Mouse (Mus musculus): ENCODE measurements around the gene Kmt2b.

The Kmt2b gene

DNA sequence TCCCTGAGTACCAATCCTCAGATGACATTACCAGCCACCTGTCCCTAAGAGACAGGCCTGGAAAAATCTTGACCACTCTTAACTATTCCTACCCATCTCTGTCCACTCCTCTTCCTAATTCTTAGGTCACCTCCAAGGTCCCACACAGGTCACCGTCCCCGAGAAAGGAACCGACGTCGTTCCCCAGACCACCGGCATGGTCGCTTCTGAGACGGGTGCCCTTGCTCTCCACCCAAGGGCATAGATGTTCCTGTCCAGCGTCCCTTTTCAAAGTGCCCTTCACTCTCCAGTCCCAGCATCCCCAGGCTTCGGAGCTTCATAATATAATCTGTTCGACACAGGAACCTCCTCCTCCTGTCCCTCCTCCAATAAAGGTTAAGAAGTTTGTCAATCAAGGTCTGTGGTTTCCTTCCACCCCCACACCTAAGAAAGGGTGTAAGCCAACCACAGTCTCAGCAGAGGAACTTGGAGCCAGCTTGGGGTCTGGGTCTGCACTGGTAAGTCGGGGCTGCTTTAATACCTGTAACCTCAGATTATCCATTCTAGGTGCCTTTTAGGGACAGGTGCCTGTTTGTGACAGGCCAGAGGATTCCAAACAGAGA lies 23.5 kb downstream of the Kmt2b start, which contains the start of gene Igflr1:
TSS of gene Igflr1 (plus strand) at position 458 of the 602 bp plus-strand sequence.
- no peak for DNase-seq

DNA sequence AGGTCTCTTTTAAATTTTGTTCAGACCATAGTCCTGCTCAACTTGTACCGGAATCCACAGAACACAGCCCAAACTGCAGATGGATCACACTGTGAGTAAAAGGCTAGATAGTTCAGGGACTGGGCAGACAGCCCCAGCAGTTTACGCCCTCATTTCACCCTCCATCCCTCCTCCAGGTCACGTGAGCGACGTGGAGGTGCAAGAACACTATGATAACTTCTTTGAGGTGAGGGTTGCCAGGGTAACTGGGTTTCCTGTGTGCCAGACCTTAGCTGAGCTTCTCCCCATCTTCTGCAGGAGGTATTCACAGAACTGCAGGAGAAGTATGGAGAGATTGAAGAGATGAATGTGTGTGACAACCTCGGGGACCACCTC lies 24.6 kb downstream of the Kmt2b start:
- DNase-seq, result no peak

DNA sequence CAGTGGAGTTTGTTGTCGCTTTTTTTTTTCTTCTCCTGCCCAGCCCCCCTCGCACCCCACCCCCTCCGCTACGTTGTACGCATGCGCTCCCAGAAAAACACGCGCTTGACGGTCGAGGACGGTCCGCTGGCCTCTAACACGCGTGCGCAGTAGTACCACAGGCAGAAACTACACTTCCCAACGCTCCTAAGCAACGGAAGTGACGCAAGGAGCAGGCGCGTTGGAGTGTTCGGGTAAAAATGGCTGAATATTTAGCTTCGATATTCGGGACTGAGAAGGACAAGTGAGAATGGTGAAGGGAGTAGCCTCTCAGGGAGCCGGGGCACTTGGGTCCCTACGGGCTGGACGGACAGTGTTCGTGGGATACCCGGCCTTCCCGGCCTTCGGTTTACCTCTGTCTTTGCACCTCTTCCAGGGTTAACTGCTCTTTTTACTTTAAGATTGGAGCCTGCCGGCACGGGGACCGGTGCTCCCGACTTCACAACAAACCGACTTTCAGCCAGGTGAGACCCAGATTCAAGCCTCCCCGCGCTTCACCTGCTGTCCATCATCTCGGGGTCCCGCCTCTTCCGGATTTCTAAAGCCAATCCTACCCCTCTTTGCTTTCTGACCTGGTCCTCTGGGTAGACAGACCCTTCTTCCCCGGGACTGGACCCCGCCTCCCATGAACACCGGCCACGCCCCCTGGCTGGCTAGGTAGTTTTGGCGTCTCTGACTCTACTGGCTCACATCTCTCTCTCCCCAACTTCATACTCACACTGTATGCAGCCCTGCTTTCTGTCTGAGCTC lies 25.2 kb downstream of the Kmt2b start, which contains the start of the genes U2af1l4, Gm49396 and Psenen:
TSS of gene U2af1l4 (plus strand) at position 185 of the 789 bp plus-strand sequence.
TSS of gene Gm49396 (plus strand) at position 228 of the 789 bp plus-strand sequence.
TSS of gene Psenen (minus strand) at position 511 of the 789 bp plus-strand sequence.
- DNase-seq, result peak; percentile 98

DNA sequence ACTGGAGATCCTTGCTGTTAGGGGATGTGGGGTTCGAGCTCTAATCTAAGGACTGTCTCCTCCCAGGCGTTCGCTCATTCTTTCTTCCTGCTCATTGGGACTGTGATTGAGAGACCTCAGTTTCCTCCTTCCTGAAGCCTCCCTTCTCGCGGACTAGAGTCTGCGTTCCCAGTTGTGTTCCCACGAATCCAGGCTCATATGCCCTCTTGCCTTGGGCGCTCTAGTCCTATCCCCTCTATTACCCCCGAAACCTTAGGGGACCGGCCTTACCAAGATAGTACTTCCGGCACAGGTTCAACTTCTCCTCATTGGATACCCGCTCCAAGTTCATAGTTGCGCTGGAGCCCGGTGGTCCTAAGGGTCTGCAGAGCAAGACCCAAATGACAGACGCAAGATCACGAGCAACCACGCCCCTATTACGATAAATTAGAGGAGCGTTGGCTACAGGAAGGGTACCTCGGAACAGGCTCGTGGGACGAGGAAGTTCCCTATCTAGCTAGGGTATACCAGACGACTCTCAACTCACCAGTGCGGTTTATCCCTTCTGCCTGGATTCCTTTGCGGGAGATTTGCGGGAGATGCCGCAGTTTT lies 25.9 kb downstream of the Kmt2b start:
- DNase-seq, result no peak

DNA sequence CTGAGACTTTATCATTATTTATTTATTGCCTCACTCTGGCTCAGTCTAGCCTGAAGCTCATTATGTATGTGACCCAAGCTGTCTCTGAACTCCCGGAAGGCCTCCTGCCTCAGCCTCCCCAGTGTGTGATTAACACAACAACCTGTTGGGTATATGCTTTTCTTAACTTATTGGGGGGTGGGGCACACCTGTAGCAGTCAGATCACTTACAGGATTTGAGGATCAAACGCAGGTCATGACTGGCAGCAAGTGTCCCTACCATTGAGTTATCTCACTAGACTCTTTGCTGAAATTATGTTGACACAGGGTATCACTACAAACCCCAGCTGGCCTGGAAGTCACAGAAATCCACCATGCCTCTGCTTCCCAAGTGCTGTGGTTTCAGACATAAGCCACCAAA lies 28.2 kb downstream of the Kmt2b start:
- DNase-seq, result no peak

DNA sequence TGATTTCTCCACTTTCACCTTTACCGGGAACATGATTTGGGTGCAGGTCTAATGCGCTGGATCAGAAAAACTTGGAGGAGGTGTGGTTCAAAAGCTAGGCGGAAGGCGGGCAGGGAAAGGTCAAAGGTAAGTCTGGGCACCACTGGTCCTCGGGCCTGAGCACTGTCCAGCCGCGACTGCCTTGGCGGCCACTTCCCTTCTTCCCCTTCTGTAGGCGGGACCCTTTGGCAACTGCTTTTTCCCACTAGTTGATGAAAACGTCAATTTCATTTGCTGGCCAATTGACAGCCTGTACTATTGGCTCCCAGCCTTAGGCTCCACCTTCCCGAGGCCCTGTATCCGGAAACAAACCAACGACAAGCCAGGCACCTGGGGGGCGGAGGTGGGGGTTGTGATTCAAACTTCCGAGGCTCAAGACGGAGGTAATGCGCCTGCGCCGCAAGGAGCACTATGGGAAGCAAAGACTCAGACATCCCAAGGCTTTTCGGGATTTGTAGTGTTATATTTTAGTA lies 29.0 kb downstream of the Kmt2b start, which contains the start of gene Lin37:
TSS of gene Lin37 (minus strand) at position 396 of the 512 bp plus-strand sequence.
- peak; percentile 95 for DNase-seq

DNA sequence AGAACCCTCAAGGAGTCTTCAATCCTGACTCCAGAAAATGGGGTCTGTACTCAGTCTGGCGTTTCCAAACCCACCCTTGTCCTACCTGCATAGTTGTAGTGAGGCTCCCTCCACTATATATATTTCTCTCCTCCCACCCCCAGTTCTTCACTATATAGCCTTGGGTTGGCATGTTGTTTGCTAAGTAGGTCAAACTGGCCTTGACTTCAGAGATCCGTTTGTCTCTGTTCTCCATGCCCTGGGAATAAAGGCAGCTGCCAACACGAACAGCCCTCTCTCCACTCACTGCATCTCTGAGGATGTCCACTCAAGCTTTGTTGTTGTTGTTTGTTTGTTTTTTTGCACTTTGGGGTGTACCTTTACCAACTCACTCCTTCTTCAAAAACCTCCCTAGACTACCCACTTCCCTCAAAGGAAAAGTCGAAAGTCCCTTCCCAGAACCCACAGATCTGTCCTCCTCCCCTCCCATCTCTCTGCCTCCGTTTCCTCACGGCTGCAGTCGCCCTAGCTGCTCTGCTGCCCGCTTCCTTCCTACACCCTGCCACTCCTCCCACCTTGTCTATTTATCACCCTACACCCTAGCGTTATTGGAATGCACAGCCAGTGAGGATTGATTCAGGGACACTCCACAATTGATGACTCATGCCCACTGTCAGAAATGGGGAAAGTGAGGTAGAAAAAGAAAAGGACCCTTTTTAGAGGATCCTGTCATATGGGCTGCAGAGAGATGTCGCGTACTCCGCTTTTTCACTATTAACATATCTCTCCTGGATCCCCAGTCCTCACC lies 29.7 kb downstream of the Kmt2b start:
- no peak for DNase-seq

DNA sequence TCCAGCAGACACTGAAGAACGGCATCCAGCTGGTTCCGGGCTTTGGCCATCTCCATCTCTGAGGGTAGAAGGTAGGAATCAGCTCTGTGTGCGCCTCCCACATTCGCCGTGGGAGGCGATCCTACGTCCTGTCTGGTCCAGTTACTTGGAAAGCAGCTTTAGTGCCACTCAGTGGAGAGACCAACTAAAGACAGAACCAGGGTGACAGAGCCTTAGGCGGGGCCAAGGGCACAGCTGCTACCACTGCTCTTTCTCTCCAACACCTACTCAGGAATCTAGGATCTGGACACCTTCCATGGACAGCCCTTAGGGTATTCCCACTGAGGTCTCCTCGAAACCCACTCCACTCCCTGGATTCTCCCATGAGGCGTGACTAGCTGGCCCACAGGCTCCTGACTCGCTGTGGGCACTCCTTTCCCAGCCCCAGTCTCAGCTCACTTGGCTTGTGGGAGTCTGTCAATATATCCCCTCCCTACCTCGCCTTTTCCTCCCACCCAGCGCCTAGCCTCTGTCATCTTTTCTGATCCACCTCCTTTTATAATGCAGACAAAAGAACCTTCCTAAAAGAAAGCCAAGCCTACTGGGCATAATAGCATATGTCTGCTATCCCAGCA lies 30.5 kb downstream of the Kmt2b start:
- DNase-seq, result no peak

DNA sequence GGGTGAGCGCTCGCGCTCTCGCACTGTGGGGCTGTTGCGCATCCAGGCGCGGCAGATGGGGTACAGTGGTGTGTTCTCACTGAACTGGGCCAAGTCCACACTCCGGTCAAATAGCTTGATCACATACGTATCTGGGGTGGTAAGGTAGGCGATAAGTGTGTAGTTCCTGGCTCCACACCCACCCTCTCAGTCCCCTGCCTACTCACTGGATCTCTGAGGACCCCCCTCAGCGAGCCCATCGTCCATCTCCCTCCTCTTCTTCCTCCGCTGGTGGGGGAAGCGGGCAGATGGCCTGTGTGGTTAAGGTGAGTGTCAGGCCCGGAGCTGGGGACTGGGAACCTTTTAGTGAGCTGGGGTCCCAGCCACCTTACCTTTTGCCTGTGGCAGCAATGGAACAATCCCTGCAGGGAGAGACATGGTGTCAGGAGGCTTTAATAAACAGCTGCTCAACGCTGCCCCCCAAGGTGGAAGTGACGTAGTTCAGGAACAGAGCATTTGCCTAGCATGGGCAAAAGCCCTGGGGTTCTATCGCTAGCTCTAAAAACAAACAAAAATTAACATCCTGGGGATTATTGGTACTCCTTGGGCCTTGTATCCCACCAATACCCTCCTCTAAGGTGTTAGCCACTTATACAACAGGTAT lies 31.5 kb downstream of the Kmt2b start:
- DNase-seq, result no peak

DNA sequence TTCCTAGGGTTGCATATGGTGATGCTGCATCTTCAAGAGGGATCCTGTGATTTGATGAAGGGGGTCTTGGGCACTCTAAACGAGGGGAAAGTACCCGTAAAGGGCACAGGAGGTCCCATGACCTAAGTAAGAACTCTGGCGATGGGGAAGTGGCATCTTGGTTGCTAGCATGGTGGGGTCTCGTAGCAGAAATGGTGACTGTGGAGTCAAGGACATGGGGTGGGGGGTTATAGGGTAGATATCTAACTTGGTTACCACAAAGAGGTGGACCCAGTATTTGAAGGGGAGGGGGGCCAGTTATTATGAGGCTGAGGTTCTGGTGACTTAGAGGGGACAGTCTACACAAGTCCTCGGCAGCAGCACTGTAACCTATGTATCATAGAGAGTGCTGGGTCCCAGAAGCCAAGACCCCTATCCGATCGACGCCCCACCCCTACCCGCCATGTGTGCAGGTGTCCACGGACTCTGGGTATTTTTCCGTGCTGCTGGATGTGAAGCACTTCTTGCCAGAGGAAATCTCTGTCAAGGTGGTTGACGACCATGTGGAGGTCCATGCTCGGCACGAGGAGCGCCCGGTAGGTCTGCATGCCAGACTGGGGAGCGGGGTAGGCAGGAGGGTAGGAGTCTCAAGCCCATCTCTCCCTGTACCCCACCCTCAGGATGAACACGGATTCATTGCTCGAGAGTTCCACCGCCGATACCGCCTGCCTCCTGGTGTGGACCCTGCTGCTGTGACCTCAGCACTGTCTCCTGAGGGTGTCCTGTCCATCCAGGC lies 34.5 kb downstream of the Kmt2b start:
- no peak for DNase-seq

DNA sequence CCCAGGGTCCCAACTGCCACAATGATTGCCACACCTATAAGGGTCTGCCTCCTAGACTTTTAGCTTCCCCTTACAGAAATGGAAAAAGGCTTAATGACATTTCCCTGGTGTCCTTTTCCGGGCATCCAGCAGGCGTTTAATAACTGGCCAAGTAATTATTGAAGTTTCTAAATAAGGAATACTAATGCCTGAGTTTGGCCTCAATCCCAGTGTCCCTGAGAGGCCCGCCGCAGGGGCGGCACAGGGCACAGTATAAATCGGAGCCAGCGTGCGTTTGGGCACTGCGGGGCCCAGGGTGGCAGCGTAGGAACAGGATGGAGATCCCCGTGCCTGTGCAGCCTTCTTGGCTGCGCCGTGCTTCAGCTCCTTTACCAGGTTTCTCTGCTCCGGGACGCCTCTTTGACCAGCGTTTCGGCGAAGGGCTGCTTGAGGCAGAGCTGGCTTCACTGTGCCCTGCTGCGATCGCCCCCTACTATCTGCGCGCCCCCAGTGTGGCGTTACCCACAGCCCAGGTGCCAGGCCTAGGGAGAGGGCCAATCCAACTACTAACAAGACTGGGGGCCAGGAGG lies 35.4 kb downstream of the Kmt2b start:
- DNase-seq, result peak; percentile 41

DNA sequence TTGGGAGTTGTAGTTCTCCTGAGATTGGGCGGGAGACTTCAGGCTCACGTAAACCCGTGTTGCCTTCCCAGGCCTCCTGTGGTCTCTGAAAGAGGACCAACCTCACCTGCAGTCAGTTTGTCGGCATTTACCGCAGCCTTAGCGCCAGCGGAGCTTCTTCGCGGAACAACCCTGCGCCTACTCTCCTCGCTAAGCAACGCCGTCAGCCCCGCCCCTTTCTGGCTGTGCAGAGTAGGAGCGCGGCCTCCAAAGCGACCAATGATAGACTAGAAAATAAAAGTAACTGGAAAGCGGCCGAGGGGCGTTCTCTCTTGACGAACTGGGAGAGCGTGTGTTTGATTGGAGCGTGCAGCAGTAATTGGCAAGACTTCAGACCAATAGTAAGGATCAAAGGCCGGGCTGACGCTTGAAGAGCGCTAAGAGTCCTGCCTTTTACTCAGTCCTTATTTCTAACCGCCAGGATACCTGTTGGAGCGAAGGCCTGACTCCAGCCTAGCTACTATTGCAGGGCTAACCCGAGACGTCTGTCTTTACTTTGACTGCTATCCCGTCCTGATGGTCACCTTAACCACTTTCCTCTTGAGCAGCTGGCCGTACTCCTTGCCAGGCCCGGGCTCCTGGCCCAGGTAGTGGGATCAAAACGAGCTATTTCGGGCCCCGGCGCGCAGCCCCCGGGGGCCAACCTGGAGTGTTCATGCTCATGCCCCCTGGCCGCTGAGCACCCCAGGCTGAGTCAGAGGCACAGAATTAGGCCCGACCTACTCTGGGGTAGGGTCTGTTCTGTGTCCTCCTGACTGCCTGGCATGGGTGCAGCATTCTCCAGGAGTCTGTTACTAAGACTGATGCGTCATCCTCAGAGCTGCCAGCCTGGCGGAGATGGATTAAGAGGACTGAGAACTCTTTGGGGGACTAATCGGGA lies 36.2 kb downstream of the Kmt2b start, which contains the start of the genes Hspb6 and Proser3:
TSS of gene Hspb6 (plus strand) at position 77 of the 919 bp plus-strand sequence.
TSS of gene Proser3 (minus strand) at position 198 of the 919 bp plus-strand sequence.
- peak; percentile 97 for DNase-seq

DNA sequence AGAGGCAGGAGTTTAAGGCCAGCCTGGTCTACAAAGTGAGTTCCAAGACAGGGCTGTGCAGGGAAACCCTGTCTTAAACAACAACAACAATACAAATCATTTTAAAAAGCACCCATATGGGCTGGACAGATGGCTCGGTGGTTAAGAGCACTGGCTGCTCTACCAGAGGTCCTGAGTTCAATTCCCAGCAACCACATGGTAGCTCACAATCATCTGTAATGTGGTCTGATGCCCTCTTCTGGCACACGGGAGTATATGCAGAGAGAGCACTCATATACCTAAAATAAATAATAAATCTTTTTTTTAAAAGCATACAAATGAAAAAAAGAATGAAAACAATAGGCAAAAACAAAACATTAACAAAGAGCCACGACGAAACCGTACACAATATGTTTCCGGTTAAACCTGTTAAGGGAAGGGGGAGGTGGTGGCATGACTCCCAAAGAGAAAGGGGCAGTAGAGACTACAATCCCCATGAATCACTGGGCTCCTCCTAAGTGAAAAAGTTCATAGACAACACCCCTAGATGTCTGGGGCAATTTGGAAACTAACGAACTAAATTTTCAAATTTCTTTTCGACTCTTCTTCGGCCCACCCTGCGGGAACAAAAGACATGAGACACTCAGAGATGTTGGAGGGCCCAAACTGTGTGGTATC lies 37.0 kb downstream of the Kmt2b start:
- no peak for DNase-seq

DNA sequence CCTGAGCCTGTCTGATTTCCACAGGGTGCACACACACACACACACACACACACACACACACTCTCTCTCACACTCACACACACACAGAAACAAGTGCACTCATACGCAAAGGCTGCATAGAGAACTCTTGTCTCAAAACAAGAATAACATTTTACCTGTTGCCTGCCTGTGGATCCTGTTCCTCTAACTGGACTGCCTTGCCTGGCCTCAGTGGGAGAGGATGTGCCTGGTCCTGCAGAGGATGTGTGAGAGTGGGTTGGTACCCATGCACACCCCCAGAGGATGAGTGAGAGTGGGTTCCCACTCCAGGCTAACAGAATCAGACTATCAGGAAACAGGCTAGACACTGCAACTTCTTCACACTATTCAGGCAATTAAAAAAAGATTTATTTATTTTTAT lies 37.9 kb downstream of the Kmt2b start:
- DNase-seq, result no peak

DNA sequence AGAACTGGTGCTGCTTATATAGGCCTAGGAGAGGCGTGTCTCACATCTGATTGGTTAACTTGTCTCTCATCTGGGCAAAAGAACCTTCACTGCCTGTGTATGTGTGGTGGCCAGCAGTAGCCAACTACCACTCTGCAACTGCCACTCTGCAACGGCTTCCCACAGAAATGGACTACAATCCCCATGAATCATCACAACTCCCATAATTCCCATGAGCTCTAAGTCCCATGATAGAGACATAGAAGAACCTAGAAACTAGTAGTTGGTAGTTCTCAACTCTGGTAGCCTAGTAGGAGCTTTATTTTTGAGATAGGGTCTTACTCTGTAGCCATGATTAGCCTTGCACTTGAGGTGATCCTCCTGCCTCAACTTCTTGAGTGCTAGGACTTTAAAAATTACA lies 38.6 kb downstream of the Kmt2b start:
- no peak for DNase-seq

DNA sequence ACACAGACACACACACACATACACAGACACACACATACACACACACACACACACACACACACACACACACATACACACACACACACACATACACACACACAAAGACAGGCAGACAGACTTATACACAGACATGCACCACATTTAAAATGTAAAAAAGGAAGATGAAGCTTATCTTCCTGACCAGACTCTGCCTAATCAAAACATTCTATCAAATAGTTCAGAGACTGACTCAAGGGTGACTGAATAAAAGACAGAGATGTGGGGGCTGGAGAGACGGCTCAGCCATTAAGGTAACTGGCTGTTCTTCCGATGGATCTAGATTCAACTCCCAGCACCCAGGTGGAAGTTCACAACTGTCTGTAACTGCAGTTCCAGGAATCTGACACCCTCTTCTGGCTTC lies 44.2 kb downstream of the Kmt2b start:
- no peak for DNase-seq

DNA sequence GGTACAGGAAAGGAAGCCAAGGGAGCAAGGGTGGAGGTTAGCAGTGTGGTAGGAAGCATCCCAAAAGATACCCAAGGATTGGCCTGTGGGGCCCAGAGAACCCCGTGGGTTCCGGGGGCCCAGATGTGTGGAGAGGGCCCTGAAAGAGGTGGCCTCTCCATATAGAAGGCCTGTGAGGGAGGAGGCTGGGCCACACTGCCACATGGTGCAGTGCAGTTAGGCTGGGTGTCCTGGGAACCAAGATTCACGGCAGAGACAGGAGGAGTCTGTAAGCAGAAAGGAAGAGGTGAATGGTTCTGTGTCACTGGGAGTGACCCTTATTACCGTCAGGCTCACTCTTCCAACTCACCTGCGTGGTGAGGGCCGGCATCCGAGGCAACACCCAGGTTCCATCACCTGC lies 48.0 kb downstream of the Kmt2b start:
- no peak for DNase-seq

Data from lung, postnatal 14 days (tissue).